Mouse (Mus musculus): Measurements from ENCODE around the gene Ttyh3. TPM values are rescaled to one million over a fixed set of nuclear protein-coding genes. Genes with fewer than 3 reads are reported as not detected.
A peak's percentile ranks its signal among the peaks of the same experiment; 100 is the strongest.

The Ttyh3 gene
- total RNA-seq, 2 experiments from 2014 or later = 5.6 to 26.7 TPM

DNA sequence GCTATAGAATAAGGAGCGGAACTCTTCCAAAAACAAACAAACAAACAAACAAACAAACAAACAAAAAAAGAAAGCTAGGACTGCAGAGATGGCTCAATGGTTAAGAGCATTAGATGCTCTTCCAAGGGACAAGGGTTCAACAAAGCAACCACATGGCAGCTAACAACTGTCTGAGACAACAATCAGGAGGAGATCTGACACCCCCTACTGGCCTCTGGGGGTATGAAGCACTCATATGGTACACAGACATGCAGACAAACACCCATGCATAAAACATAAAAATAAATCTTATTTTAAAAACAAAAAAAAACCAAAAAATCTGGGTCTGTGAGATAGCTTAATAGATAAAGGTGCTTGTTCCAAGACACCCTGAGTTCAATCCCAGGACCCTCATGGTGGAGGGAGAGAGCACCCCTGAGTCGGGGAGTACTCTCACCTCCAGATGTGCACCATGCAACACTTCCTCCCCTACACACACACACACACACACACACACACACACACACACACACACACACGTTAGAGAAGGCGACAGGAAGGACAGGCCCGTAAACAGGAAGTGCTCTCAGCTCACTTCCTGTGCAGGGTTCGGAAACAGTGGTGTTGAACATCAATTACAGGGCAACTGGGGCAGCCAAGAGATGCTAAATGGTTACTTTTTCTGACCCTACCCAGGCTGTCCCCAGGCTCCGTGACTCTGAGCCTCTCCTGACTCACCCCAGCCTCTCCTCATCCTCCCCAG is 12.3 kb downstream of the Ttyh3 start:
- no peak for ATAC-seq (replicated peaks; ENCODE audit: low FRiP score, low TSS enrichment, poor library complexity, severe bottlenecking)

DNA sequence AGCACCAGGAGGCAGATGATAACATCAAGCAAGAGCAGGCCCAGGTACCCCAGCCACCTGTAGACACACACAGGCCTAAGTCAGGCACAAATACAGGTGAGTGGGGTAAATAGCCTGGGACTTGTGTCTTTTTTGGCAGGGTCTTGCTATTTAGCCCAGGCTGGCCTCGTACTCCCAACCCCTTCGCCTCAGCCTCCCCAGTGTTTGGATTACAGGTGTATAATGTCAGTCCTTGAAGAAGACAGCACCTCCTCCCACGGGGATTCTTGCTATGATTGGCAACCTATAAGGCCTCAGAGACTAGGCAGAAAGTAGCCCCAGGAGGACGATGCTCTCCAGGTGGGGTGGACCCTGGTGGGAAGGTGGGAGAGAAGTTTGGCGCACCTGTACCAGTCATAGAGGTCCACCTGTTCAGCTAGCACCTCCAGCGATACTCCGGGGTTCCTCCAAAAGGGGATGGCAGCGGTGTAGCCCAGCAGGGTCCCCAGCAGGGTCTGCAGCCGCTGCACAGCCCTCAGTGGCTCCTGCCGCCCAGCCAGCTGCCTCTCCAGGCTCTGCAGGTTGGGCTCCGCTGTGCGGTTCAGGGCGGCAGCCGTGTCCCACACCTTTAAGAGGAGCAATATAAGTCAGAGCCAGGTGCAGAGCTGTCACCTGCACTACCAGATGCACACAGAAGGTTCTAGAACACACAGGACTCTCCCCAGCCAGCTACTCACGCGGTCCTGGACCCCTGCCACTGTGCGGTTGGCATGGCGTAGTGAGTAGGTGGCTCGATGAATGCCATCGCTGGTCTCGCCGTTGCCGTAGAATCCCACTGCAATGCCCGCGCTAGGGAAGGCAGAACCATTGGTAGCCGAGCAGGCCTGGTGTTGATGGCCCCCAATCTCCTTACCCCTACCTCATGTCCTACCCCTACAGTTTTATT is 13.8 kb downstream of the Ttyh3 start:
- ATAC-seq (replicated peaks; ENCODE audit: low FRiP score, low TSS enrichment, poor library complexity, severe bottlenecking) = no peak

DNA sequence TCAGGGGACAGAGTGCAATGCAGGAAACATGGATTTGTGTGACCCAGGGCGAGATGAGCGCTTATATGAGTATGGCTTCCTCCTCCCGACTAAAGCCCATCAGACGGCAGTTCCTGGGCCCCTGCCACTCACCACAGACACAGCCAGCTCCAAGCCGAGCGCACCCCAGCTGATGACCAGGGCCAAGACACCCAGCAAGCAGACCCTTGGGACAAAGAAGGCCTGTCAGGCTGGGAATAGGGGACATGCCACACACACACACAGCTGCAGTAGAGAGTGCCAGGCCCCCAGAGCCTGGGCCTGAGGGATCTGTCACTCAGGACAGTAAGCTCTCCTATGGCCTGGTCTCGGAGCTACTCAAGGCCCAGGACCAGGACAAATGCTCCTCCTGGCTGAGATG is 15.4 kb downstream of the Ttyh3 start:
- no peak for ATAC-seq (replicated peaks; ENCODE audit: low FRiP score, low TSS enrichment, poor library complexity, severe bottlenecking)

DNA sequence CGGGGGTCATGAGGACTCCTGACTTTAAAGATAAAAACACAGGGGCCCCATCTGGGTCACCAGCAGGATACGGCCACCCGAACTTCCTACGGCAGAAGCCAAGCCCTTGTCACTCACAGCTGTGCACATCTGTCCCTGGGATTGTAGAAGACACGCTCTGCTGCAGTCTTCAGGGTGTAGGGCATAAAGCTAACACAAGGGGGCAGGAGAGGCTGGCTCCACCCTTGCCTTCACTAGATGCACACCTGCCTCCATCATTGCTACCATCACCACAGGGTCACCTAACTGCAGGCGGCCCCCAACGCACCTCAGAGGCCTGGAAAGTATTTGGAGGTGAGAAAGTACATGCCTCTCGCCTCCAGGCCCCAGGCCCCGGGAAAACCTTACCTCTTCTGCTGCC is 19.8 kb downstream of the Ttyh3 start:
- ATAC-seq (replicated peaks; ENCODE audit: low FRiP score, low TSS enrichment, poor library complexity, severe bottlenecking) = peak; percentile 57

DNA sequence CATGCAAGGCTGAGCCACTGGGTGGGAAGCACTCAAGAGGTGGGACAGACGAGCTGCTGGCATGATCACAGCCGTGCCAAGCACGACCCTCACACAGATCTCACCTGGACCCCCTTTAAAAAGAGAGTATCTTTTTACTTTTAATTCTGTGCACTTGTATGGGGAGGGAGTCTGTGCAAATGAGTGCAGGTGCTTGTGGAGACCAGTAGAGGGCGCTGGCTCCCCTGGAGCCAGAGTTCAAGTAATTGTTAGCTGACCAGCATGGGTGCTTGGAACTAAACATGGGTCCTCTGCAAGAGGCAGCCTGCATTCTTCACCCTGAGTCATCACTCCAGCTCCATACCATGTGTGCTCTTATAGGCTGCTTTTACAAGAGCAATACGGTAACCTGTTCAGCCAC is 21.3 kb downstream of the Ttyh3 start:
- no peak for ATAC-seq (replicated peaks; ENCODE audit: low FRiP score, low TSS enrichment, poor library complexity, severe bottlenecking)

DNA sequence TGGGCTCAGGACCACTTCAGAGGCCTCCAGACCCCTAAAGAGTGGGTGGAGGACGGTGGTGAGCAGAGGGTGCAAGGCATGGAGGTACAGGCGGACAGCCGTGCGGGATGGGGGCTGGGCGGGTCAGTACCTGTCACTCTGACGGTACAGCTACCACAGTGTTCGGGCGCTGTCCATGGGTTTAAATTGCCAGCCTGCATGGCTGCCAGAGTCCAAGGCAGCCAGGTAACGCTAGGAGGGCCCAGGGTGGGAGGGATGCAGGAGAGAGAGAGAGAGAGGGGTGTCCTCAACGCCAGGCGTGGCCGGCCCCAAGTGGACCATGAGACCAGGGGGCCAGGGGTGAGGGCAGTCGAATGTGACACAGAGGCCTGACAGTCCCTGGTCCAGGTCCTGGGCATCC is 23.9 kb downstream of the Ttyh3 start:
- ATAC-seq (replicated peaks; ENCODE audit: low FRiP score, low TSS enrichment, poor library complexity, severe bottlenecking) = no peak

DNA sequence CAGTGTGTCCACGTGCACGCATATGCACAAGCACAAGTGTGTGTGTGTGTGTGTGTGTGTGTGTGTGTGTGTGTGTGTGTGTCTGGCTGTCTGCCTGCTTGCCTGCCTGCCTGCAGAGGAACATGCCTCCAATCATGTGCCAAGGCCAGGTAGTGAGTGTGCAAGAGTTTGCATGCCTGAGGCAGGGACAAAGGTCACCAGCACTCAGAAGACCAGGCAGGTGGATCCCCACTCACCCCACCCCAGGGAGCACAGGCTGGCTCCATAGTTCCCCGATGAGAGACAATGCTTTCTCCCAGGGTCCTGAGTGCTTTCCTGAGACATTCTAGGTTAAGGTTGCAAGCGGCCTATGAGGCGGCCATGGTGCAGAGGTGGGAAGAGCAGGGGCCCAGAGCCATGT is 24.6 kb downstream of the Ttyh3 start:
- no peak for ATAC-seq (replicated peaks; ENCODE audit: low FRiP score, low TSS enrichment, poor library complexity, severe bottlenecking)

DNA sequence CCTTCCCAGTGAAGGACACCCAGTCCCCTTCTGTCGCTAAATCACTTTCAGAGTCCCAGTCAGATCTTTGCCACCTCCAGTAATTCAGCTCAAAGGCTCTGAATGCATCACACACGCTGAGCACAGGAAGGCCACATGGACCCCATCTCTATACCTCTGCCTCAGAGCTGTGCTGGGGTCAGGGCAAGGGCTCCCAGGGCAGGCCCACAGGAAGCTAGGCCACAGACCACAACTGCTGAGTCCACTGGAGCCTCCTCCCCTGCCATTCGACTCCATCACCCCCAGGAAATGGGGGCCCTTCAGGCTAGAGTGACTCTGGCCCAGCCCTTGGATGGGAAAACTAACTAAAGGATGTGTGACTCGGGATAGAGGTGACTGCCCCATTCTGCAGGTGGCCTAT is 25.0 kb downstream of the Ttyh3 start:
- no peak for ATAC-seq (replicated peaks; ENCODE audit: low FRiP score, low TSS enrichment, poor library complexity, severe bottlenecking)

DNA sequence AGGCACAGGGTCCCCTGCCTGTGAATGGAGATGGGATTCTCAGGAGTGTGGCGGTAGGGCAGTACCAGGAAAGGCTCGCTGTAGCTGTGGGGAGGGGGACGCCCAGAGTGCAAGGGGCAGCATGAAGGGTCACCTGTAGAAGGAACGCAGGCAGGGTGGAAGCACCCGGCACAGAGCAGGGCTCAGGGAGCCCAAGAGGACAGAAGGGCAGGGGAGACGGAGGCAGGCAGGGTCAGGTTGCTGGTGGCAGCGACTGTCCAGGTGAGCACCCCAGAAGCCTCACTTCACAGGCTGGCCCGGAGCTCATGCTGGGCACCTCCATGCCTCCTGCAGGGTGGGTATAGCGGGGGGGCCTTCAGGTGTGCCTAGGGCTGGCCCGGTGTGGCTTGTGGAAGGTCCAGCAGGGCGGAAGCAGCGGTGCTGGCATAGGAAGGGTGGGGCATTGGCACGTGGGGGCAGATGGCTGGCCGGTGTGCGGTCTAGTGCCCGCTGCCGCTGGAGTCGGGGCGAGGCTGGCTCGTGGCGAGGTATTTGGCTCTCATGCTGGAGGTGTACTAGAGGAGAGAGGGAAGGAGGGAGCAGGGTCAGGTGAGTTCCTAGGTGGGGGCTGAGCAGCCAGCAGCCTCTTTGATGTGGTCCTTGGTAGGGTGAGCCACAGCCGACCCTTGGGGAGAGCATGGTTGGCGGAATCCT is 25.7 kb downstream of the Ttyh3 start:
- ATAC-seq (replicated peaks; ENCODE audit: low FRiP score, low TSS enrichment, poor library complexity, severe bottlenecking) = no peak

DNA sequence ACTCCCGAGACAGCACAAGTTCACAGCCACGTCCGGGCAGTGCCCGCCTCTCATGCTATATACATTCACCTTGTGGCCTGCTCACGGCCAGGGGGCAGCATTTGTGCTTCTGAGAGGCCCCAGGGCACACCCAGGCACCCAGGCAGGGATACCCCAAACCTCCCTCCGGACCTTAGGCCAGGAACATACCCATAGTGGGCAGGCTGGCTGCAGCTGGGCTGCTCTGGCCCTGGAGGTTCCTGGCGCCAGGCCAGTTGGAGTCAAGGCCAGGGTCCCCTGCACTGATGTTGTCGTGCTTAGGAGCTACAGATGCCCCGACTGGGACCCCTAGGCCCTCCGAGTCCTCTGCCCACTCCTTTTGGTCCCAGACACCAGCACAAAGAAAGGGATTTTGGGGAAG is 27.3 kb downstream of the Ttyh3 start:
- no peak for ATAC-seq (replicated peaks; ENCODE audit: low FRiP score, low TSS enrichment, poor library complexity, severe bottlenecking)

DNA sequence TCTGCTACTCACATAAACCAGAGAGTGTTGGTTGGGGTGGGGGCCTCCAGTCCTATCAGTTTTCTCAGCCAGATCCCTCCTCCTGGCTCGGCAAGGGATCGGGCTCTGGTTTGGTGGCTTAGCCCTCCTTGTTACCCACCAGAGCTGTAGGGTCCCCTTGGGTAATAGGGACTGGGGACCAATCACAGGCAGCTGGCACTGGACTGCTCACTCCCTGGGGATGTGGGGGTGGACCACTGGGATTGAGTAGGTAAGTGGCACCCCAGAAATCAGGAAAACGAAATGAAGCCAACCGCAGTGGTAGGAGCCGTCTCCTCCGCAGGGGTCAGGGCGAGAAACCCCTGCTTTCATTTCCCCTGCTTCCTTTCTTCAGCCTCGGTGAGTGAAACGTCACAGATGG is 27.7 kb downstream of the Ttyh3 start:
- ATAC-seq (replicated peaks; ENCODE audit: low FRiP score, low TSS enrichment, poor library complexity, severe bottlenecking) = no peak

DNA sequence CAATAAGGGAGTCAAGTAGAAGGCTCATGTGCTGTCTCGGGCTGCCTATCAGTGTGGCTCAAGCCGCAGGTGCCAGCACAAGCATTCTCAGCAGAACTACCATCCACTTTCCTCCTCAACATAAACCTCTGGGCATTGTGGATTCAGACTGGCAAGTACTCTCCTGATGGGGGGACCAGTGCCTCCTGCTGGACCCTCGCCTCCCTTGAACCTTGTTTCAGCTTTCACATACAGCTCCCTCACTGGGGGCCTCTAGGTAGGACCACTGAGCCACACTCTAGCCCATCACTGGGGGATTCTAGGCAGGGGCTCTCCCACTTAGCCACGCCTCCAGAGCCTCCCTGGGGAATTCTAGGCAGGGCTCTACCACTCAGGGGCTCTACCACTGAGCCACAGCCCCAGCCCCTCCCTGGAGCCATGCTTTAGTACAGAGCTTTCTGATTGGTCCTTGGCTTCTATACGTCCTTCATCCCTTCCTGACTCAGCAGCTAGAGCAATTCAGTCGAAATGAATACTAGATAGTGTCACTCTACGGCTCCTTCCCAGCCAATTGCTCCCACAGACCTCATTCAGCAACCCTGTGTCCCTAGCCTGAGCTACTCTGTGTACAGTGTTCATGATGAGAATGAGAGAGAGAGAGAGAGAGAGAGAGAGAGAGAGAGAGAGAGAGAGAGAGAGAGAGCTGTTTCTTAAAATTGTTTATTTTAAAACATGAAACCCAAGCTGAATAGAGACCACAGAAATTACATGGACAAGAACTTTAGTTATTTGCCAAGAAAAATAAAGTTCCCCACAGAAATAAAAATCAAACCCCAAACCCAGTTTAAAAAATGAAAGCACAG is 28.7 kb downstream of the Ttyh3 start:
- no peak for ATAC-seq (replicated peaks; ENCODE audit: low FRiP score, low TSS enrichment, poor library complexity, severe bottlenecking)

DNA sequence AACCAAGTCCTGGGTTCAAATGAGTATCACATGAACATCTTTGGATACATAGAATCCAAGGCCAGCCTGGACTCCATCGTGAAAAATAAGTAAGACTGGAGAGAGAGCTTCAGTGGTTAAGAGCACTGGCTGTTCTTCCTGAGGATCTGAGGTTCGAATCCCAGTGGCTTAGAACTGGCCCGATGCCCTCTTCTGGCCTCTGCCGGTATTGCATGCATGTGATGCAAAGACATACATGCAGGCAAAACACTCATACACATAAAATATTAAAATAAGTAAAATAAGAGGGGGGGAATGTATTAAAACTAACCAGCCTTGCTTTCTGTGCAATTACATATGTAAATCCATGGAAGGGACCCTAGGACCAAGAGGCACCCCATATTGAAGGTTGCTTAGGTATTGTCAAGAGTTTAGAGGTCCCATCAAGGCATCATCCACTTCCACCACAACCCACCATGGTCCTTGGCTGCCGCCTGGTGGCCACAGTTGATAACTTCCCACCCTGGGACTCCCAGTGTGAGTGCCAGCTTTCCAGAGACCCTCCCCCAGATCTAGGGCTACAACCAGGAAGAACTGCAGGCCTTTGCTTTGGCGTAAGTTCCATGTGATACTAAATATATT is 29.6 kb downstream of the Ttyh3 start:
- peak; percentile 61 for ATAC-seq (replicated peaks; ENCODE audit: low FRiP score, low TSS enrichment, poor library complexity, severe bottlenecking)

DNA sequence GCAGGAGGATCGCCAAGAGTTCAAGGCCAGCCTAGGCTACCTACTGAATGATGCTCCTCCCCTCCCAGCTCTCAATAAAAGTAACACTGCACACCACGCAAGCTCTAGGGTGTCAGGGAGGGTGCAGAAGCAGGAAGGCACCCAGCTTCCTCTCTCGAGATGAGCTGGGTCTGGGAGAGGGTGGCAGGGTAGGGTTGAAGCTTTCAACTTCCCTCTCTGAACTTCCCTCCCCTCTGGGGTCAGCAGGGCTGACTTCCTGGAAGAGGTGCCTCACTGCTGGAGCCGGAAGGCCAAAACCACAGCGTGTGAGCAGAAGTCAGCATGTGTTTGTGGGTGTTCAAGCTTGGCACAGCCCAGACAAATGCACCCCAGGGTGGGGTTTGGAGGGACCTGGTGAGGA is 31.1 kb downstream of the Ttyh3 start:
- no peak for ATAC-seq (replicated peaks; ENCODE audit: low FRiP score, low TSS enrichment, poor library complexity, severe bottlenecking)

DNA sequence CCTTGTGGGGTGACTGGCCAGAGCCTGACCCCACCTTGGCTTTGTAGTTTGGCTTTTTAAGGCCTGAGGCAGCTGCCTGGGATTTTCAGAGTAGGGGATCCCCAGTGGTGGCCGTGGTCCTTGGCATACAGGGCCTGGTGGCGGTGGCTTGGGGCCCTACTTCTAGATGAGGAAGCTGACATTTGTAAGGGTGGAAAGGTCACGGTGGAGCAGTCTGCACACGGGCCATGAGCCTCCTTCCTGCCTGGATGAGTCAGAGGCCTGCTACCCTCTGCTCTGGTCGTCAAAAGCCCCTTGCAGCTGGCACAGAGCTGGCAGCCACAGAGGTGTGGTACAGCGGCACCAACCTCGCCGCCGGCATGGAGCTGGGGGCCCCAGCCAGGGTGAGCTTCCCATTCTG is 32.1 kb downstream of the Ttyh3 start:
- no peak for ATAC-seq (replicated peaks; ENCODE audit: low FRiP score, low TSS enrichment, poor library complexity, severe bottlenecking)

DNA sequence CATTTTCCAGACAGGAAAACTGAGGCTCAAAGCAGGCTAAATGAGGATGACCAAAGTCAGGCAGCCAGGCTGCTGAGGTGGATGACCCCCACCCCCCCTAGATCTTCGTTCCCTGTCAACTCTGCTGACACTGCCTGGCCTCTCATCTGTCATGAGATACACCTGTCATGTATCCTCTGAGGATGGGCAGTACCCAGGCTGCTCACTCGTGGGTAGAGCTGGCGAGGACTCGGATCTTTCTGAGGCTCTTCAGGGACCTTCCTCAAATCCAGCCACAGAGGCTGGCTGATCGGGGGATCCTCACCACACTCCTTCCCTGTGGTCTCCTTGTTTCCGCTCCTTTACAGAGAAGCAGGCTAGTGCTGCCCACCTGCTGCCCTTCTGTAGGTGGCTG is 32.7 kb downstream of the Ttyh3 start:
- ATAC-seq (replicated peaks; ENCODE audit: low FRiP score, low TSS enrichment, poor library complexity, severe bottlenecking) = no peak

DNA sequence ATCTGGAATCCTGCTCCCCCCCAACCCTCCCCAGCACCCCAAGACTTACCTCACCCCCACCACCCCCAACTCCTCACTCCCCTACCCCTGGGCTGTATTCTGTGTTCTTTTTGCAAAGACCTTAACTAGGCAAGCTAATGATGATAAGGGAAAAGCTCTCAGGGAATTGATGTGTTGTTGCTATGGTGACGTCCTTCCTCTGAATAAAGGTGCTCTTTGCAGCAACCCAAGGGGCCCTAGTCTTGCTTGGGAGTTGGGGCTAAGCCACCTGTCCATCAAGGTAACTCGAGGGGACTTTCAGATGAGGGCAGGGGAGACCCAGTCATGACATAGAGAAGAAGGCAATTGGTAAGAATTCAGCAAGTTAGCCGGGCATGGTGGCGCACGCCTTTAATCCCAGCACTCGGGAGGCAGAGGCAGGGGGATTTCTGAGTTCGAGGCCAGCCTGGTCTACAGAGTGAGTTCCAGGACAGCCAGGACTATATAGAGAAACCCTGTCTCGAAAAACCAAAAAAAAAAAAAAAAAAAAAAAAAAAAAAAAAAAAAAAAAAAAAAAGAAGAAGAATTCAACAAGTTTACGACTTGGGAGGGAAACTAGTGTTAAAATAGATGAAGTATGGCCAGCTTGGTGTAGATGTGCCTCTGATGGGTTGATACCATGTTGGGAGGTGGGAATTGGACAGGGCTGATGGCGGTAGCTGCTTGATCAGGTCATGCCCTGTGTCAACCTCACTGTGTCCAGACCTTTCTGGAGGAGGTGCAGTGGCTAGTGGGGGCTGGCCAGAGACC is 33.3 kb downstream of the Ttyh3 start:
- no peak for ATAC-seq (replicated peaks; ENCODE audit: low FRiP score, low TSS enrichment, poor library complexity, severe bottlenecking)

DNA sequence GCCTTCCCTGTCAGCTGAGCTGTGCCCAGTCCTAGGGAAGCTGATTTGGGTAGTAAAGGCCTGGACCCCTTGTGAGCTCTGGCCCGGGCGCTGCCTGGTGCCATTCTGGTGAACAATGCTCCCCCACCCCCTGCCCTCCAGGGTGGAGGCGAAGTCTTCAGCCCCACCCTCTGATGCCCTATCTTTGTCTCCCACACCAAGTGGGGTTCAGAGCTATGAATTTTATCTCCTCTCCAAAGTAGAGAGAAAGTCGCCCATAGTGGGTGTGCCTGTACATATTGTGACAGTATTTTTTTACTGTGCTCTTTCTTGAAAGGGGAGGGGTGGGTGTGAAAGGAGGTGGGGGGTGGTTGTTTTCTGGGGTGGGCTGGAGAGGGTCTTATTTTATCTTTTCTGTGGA is 34.0 kb downstream of the Ttyh3 start:
- peak; percentile 65 for ATAC-seq (replicated peaks; ENCODE audit: low FRiP score, low TSS enrichment, poor library complexity, severe bottlenecking)
